Mouse (Mus musculus): ENCODE data around the gene Ppp1r26. TPM values are rescaled to one million over a fixed set of nuclear protein-coding genes. Genes with fewer than 3 reads are reported as not detected.
"Not testable (repeated sequence)": the region's sequence is repeated elsewhere in the genome, so short reads cannot be mapped to it uniquely, and the experiment has no call there.

Ppp1r26 gene
- polyA plus RNA-seq, 1 experiment from 2014 or later: 1.1 TPM

GRCm38 (mm10) chr2:28465836-28466518 is 19.4 kb downstream of the Ppp1r26 start, which contains the start of gene 1700007K13Rik:
TSS of gene 1700007K13Rik (minus strand) at chr2:28466332.
- no peak for TF ChIP-seq CTCF (IDR thresholded peaks at IDR 0.05; ENCODE audit: low read depth)
- TF ChIP-seq EP300 (optimal IDR thresholded peaks at IDR 0.05): no peak
- H3K4me1 ChIP-seq (replicated peaks; ENCODE audit: control insufficient read depth, insufficient read depth): peaks cover 3% of the 10 kb centered on the region; the same call in 1 of the 2 replicates
- peak within 1 kb of the TSS; percentile 31 for H3K4me3 ChIP-seq (ENCODE audit: low read depth, low read length)
- no peak within 1 kb of the TSS for H3K27ac ChIP-seq (replicated peaks)
- WGBS: 6% methylated on average over 25 of the region's 25 CpGs
- peak within 1 kb of the TSS; percentile 47 for H3K9ac ChIP-seq (ENCODE audit: low read length)
- DNase-seq (ENCODE audit: low spot score): peak; percentile 84
- peak; percentile 78 for ATAC-seq (ENCODE audit: low FRiP score, low TSS enrichment)
- peak within 1 kb of the TSS; percentile 56 for H3K4me2 ChIP-seq (replicated peaks; ENCODE audit: low read depth)
- H3K27me3 ChIP-seq (ENCODE audit: control insufficient read depth, insufficient read depth, low read length): no peaks in the 10 kb centered on the region
- peaks cover 7% of the 10 kb centered on the region; the same call in 1 of the 2 replicates for H3K36me3 ChIP-seq (ENCODE audit: control insufficient read depth, insufficient read depth, low read length)
- H3K9me3 ChIP-seq (ENCODE audit: control insufficient read depth, low read length): no peaks in the 10 kb centered on the region

- TF ChIP-seq EP300 (optimal IDR thresholded peaks at IDR 0.05) (no peak), CTCF (IDR thresholded peaks at IDR 0.05; ENCODE audit: low read depth) (peak; percentile 96)
- Histone ChIP-seq H3K27me3 (ENCODE audit: control insufficient read depth, insufficient read depth, low read length) (no peaks in the 10 kb centered on the region), H3K27ac (replicated peaks) (peak within 1 kb of the TSS; percentile 53; the same call in 1 of the 2 replicates), H3K36me3 (ENCODE audit: control insufficient read depth, insufficient read depth, low read length) (peaks cover 11% of the 10 kb centered on the region; the same call in 1 of the 2 replicates), H3K9me3 (ENCODE audit: control insufficient read depth, low read length) (no peaks in the 10 kb centered on the region), H3K4me3 (ENCODE audit: low read depth, low read length) (peak within 1 kb of the TSS; percentile 93), H3K4me1 (replicated peaks; ENCODE audit: control insufficient read depth, insufficient read depth) (peaks cover 3% of the 10 kb centered on the region; the same call in 1 of the 2 replicates), H3K4me2 (replicated peaks; ENCODE audit: low read depth) (peak within 1 kb of the TSS; percentile 82), H3K9ac (ENCODE audit: low read length) (peak within 1 kb of the TSS; percentile 95)
- under 1% methylated on average over 52 of the region's 52 CpGs for WGBS
- peak; percentile 91 for DNase-seq (ENCODE audit: low spot score)
- peak; percentile 91 for ATAC-seq (ENCODE audit: low FRiP score, low TSS enrichment)
These were observed 21.4 kb downstream of the Ppp1r26 start, which contains the start of gene Mrps2 for GRCm38 (mm10) chr2:28467860-28468485. TSS of gene Mrps2 (plus strand) at chr2:28468066.

- ATAC-seq (ENCODE audit: low FRiP score, low TSS enrichment) (no peak), DNase-seq (ENCODE audit: low spot score) (no peak)
- Histone ChIP-seq H3K36me3 (ENCODE audit: control insufficient read depth, insufficient read depth, low read length) (peaks cover 11% of the 10 kb centered on the region; the same call in 1 of the 2 replicates), H3K27ac (replicated peaks) (no peak overlapping the region), H3K27me3 (ENCODE audit: control insufficient read depth, insufficient read depth, low read length) (no peaks in the 10 kb centered on the region), H3K4me3 (ENCODE audit: low read depth, low read length) (peak overlapping the region; percentile 93), H3K9ac (ENCODE audit: low read length) (peak overlapping the region; percentile 95), H3K4me2 (replicated peaks; ENCODE audit: low read depth) (peak overlapping the region; percentile 82), H3K4me1 (replicated peaks; ENCODE audit: control insufficient read depth, insufficient read depth) (peaks cover 3% of the 10 kb centered on the region; the same call in 1 of the 2 replicates), H3K9me3 (ENCODE audit: control insufficient read depth, low read length) (no peaks in the 10 kb centered on the region)
- WGBS: 52% methylated on average over 18 of the region's 18 CpGs
- TF ChIP-seq CTCF (IDR thresholded peaks at IDR 0.05; ENCODE audit: low read depth) (no peak), EP300 (optimal IDR thresholded peaks at IDR 0.05) (no peak)
These were observed 22.1 kb downstream of the Ppp1r26 start for GRCm38 (mm10) chr2:28468486-28469225.

- ATAC-seq (ENCODE audit: low FRiP score, low TSS enrichment): no peak
- H3K4me2 ChIP-seq (replicated peaks; ENCODE audit: low read depth): no peak overlapping the region
- H3K36me3 ChIP-seq (ENCODE audit: control insufficient read depth, insufficient read depth, low read length): peaks cover 11% of the 10 kb centered on the region; the same call in 1 of the 2 replicates
- WGBS: 96% methylated on average over 14 of the region's 14 CpGs
- H3K27me3 ChIP-seq (ENCODE audit: control insufficient read depth, insufficient read depth, low read length): no peaks in the 10 kb centered on the region
- no peaks in the 10 kb centered on the region for H3K9me3 ChIP-seq (ENCODE audit: control insufficient read depth, low read length)
- no peak for DNase-seq (ENCODE audit: low spot score)
- H3K4me3 ChIP-seq (ENCODE audit: low read depth, low read length): no peak overlapping the region
- H3K9ac ChIP-seq (ENCODE audit: low read length): no peak overlapping the region
- no peak overlapping the region for H3K27ac ChIP-seq (replicated peaks)
- H3K4me1 ChIP-seq (replicated peaks; ENCODE audit: control insufficient read depth, insufficient read depth): peaks cover 3% of the 10 kb centered on the region; the same call in 1 of the 2 replicates
- TF ChIP-seq CTCF (IDR thresholded peaks at IDR 0.05; ENCODE audit: low read depth) (no peak), EP300 (optimal IDR thresholded peaks at IDR 0.05) (no peak)
These were observed 22.9 kb downstream of the Ppp1r26 start for GRCm38 (mm10) chr2:28469461-28469860.

GRCm38 (mm10) chr2:28470591-28470990 is 24.0 kb downstream of the Ppp1r26 start:
- Histone ChIP-seq H3K4me1 (replicated peaks; ENCODE audit: control insufficient read depth, insufficient read depth) (peaks cover 3% of the 10 kb centered on the region; the same call in 1 of the 2 replicates), H3K4me2 (replicated peaks; ENCODE audit: low read depth) (no peak overlapping the region), H3K4me3 (ENCODE audit: low read depth, low read length) (no peak overlapping the region), H3K36me3 (ENCODE audit: control insufficient read depth, insufficient read depth, low read length) (peaks cover 11% of the 10 kb centered on the region; the same call in 1 of the 2 replicates), H3K27me3 (ENCODE audit: control insufficient read depth, insufficient read depth, low read length) (no peaks in the 10 kb centered on the region), H3K27ac (replicated peaks) (no peak overlapping the region), H3K9me3 (ENCODE audit: control insufficient read depth, low read length) (no peaks in the 10 kb centered on the region), H3K9ac (ENCODE audit: low read length) (no peak overlapping the region)
- no peak for DNase-seq (ENCODE audit: low spot score)
- TF ChIP-seq CTCF (IDR thresholded peaks at IDR 0.05; ENCODE audit: low read depth) (no peak), EP300 (optimal IDR thresholded peaks at IDR 0.05) (no peak)
- no peak for ATAC-seq (ENCODE audit: low FRiP score, low TSS enrichment)
- 75% methylated on average over 2 of the region's 2 CpGs for WGBS

GRCm38 (mm10) chr2:28472011-28472410 is 25.4 kb downstream of the Ppp1r26 start:
- ATAC-seq (ENCODE audit: low FRiP score, low TSS enrichment); H3K27me3 ChIP-seq (ENCODE audit: control insufficient read depth, insufficient read depth, low read length); H3K4me3 ChIP-seq (ENCODE audit: low read depth, low read length); H3K9me3 ChIP-seq (ENCODE audit: control insufficient read depth, low read length); H3K4me2 ChIP-seq (replicated peaks; ENCODE audit: low read depth); DNase-seq (ENCODE audit: low spot score); H3K27ac ChIP-seq (replicated peaks); H3K4me1 ChIP-seq (replicated peaks; ENCODE audit: control insufficient read depth, insufficient read depth); H3K9ac ChIP-seq (ENCODE audit: low read length): not testable (repeated sequence)
- 95% methylated on average over 7 of the region's 8 CpGs for WGBS
- H3K36me3 ChIP-seq (ENCODE audit: control insufficient read depth, insufficient read depth, low read length): peaks cover 11% of the 10 kb centered on the region; the same call in 1 of the 2 replicates

GRCm38 (mm10) chr2:28477993-28478392 is 31.4 kb downstream of the Ppp1r26 start:
- not testable (repeated sequence) for H3K9ac ChIP-seq (ENCODE audit: low read length); H3K9me3 ChIP-seq (ENCODE audit: control insufficient read depth, low read length); H3K27me3 ChIP-seq (ENCODE audit: control insufficient read depth, insufficient read depth, low read length); DNase-seq (ENCODE audit: low spot score); H3K36me3 ChIP-seq (ENCODE audit: control insufficient read depth, insufficient read depth, low read length); H3K27ac ChIP-seq (replicated peaks); H3K4me1 ChIP-seq (replicated peaks; ENCODE audit: control insufficient read depth, insufficient read depth); H3K4me3 ChIP-seq (ENCODE audit: low read depth, low read length); ATAC-seq (ENCODE audit: low FRiP score, low TSS enrichment); H3K4me2 ChIP-seq (replicated peaks; ENCODE audit: low read depth)
- WGBS: 90% methylated on average over 5 of the region's 5 CpGs
